Mouse (Mus musculus) left cerebral cortex, adult 2 months (tissue): ENCODE measurements at regions not wholly inside any gene's neighbourhood (a gene's known extent, or its start where the extent isn't known, plus 50 kb on each side); places are given as distances from the start of the nearest gene placed in this dataset.
A peak's percentile ranks its signal among the peaks of the same experiment; 100 is the strongest.

ENCODE experiments used
- DNase-seq, 2 experiments: peaks; one replicate each; pipeline ENCODE4 v3.0.0; 2021 to 2022; ENCODE audit warnings: low spot score in 2 of 2, mixed read lengths in 1 of 2; ENCODE audit errors: extremely low spot score in 1 of 2
- H3K27ac ChIP-seq: fragments of 200-600 bp; 2 replicates; pipeline ENCODE4 v1.8.1; 2022
- H3K4me3 ChIP-seq: fragments of 200-600 bp; 2 replicates; pipeline ENCODE4 v1.8.1; 2022
- CTCF ChIP-seq: fragments of 200-600 bp; IDR thresholded peaks from 2 replicates; pipeline ENCODE4 v1.8.1; 2022; ENCODE audit warnings: antibody characterized with exemption, mild to moderate bottlenecking, moderate library complexity
- intact Hi-C: fragments of 180-260 bp; cut with DNase I; formaldehyde crosslinking; loops from one replicate; pipeline ENCODE4 v1.15.1; 2025

DNA sequence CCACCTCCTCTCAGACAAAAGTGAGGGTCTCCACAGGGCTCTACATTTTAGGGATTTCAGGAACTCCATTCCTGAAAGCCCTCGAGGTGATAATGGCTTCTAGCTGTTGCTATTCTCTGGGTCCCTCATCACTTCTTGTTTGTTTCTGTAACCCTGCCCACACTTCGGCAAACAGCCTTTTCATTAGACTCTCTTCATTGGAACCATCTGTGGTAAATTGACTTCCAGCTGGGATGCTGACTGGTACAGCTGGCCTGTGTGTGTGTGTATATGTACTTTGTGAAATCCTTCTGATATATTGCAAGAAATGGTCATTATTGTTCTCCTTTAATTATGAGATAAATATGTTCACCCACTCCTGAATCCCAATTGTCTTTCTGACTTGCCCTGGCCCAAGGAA is 50.3 kb downstream of the Gm10192 start:
- DNase-seq, result no peak
- Histone ChIP-seq H3K4me3 (no peak overlapping the region), H3K27ac (no peak overlapping the region)
- no peak for TF ChIP-seq CTCF
- intact Hi-C loops, result no loop called here

DNA sequence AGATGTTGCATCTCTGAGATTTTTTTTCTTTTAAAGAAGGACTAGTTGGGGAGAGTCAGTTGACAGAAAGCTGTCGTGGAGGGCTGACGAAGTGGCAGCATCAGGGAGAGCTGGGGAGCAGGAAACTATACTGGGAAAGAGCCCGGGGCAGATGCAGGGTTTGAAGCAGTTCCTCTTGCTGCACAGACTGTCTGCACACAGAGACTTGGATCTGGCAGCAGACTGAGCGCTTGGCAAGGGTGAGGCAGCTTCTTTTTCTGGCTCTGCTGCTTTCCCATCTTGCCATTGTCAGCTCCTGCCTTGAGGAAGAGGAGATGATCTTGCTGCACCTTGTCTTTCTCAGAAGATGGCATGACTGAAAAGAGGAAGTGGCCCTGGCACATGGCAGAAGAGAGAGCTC is 55.2 kb downstream of the Gm10192 start:
- H3K27ac ChIP-seq, result no peak overlapping the region
- intact Hi-C loops, result no loop called here
- no peak overlapping the region for H3K4me3 ChIP-seq
- DNase-seq, result peak; percentile 9 to 16
- TF ChIP-seq CTCF, result no peak

DNA sequence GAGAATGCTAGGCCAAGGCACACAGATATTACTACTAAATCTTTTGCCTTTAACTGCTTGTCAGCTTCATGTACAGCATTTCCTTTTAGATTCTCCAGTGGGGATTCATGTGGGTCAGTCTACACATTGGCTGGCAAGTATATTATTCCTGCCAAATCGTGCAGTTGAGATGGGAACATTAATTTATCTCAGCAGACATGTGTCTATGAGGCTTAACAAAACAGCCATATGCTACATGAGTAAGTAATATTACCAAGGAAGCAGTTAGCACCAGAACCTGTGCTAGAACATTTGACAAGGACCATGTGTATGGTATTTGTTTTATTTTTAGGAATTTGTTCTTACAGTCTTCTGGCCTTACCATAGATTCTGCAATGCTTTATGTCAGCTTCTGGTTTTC is 59.1 kb downstream of the Gm10192 start:
- H3K4me3 ChIP-seq, result no peak overlapping the region
- intact Hi-C loops, result no loop called here
- TF ChIP-seq CTCF, result no peak
- DNase-seq, result no peak
- no peak overlapping the region for H3K27ac ChIP-seq

DNA sequence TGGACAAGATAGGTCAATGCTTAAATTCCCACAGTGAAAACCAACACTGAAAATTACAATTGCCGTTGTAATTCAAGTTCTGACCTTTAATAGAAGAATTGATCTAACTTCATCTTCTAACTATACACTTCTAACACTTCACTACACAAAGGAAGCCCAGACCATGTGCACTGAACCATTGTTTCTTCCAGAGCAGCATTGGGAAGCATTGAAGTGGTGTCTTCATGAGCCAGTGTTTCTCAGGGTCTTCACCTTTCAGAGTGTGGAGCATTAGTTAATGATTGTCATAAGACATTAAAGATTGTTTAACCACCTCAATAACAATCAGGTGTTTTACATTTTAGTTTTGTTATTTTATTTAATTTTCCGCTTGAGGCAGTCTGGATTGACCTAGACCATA is 61.0 kb downstream of the Gm10192 start:
- intact Hi-C loops, result no loop called here
- Histone ChIP-seq H3K27ac (no peak overlapping the region), H3K4me3 (no peak overlapping the region)
- no peak for DNase-seq
- TF ChIP-seq CTCF, result no peak

DNA sequence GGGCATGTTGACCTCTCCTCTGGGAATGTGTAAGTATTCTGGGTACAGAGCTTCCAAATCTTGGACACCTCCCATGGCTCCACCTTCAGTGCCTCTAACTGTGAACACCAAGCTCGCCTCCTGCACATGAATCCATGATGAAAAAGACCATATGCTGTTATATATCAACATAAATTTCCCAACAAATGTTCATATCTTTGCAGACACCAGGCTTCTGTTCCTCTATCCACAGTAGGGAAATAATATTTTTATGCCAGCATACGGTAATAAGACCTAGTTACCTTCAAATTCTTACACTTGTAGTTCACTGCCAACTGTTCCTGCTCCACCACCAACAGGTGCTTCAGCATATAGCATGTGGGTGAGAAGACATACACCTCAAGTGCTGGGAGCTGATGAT is 63.5 kb downstream of the Gm10192 start:
- DNase-seq, result no peak
- intact Hi-C loops, result no loop called here
- Histone ChIP-seq H3K27ac (no peak overlapping the region), H3K4me3 (no peak overlapping the region)
- TF ChIP-seq CTCF, result no peak

DNA sequence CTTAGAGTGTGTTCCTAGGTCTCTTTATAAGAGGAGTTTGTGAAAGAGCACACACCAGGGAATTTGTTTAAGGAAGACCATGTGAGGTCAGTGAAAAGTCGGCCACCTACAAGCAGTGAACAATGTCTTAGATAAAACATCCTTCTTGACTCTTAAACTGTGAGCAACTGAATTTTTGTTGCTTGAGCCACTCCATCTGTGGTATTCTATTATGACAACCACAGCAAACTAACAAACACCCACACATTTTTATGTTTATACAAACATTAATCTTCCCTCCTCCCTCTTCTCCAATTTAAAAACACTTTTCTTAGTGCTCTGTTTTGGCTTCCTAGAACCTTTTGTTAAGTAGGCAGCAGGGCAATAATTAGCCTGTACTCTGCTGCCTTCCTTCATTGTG is 66.0 kb downstream of the Gm10192 start:
- no peak overlapping the region for H3K27ac ChIP-seq
- H3K4me3 ChIP-seq, result no peak overlapping the region
- TF ChIP-seq CTCF, result no peak
- DNase-seq, result no peak
- intact Hi-C loops, result no loop called here

DNA sequence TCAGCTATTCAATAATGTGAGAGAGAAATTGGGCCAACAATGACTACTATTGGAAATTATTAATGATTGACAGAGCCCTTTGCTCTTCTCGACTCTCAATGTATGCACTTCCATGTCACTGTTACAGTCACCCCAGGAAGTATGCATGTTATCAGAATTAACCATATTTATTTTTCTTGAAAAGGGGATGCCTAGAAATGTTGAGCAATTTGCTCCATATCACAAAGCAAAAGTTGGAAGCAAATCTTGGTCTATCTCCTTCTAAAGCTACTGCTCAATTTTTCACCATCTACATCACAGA is 80.3 kb downstream of the Gm10192 start:
- Histone ChIP-seq H3K27ac (no peak overlapping the region), H3K4me3 (no peak overlapping the region)
- no peak for TF ChIP-seq CTCF
- intact Hi-C loops, result no loop called here
- no peak for DNase-seq

DNA sequence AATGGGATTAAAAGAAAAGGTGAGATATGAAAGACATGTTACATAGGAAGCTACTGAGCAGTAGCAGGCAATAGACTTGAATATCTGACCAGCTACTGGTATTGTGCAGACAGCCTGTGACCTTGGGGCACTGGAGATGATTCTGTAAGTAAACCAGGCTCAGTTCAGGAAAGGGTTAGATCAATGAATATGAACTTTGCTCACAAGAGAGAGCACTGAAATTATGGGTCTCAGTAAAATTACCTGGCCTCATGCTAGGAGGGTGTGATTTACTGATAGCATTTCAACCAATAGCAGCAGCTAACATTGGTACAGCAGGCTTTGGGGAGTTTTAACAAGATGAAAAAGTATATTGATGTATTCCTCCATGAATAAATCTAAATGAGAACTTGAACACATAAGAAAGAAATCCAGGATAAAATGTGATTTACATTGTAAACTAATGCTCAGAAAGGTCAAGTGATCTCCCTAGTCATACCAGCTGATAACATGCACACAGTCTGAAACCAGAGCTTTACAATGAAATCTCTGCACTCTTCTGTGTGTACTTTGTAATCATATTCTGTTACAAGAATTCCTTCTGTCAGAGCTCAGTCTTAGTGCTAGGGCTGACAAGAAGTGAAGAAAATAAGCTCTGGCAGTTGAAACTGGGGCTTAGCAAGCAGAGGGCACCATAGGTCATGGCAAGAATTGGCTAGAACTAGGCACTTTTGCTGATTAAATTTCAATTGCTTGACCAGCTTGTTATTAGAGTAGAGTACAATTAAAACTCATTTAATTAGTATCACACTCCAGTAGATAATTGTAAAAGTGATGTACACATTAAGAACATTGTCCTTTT is 80.8 kb downstream of the Gm10192 start:
- DNase-seq, result no peak
- Histone ChIP-seq H3K4me3 (no peak overlapping the region), H3K27ac (no peak overlapping the region)
- no peak for TF ChIP-seq CTCF
- intact Hi-C loops, result no loop called here

DNA sequence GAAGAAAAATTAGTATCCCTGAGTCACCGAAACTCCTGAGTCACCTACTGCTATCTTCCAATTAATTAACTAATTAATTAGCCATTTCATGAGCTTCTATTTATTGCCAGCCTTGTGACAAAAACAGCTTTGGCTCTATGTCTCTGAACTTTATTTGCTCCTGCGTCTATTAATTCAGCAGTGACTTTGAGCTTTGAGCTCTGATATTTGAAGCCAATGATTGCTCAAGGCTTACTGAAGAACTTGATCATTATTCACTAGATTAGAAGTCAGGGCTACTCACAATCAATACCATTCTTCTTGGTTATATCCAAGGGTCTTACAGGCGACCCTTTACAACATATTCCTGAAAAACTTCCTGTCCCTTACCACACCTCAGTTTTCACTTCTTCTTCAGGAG is 83.2 kb downstream of the Gm10192 start:
- no peak overlapping the region for H3K4me3 ChIP-seq
- no peak for DNase-seq
- TF ChIP-seq CTCF, result no peak
- intact Hi-C loops, result no loop called here
- H3K27ac ChIP-seq, result no peak overlapping the region

DNA sequence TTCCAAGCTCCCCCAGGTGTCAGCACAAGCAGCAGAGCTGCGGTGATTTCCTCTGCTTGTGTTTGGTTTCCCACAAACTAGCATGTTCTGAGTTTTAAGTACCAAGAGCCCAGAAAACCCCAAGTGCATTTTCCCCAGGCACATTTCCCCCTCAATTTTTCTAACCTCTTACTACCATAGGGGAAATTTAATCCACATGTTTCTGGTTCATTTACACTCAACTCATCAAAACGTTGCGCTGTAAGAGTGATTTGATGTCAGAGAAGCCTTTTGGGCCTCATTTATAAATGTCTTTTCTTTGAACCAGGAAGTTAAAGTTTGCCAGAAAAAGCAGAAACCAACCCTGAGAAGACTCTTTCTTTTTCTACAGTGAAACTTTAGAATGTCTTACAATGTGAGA is 89.4 kb downstream of the Gm10192 start:
- no peak overlapping the region for H3K27ac ChIP-seq
- intact Hi-C loops, result no loop called here
- TF ChIP-seq CTCF, result no peak
- no peak for DNase-seq
- H3K4me3 ChIP-seq, result no peak overlapping the region

DNA sequence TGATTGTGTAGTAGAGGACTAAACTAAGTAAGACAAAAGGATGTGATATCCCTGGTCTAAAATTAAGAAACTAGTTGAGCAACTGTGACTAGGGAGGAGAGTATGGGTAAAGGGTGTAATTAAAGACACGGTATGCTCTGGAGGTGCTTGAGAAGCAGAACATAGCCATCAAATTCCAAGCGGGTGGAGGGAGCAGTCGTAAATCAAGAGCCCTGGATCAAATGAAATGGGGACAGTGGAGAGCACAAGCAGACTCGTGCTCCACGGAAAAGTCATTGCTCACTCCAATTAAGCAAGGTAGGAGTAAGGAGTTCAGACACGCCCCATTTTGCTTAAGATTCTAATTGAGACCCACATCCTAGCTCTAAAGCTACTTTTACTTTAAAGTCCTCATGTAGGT is 132.2 kb downstream of the Gm10192 start:
- no peak for TF ChIP-seq CTCF
- intact Hi-C loops, result no loop called here
- Histone ChIP-seq H3K4me3 (no peak overlapping the region), H3K27ac (no peak overlapping the region)
- no peak for DNase-seq

DNA sequence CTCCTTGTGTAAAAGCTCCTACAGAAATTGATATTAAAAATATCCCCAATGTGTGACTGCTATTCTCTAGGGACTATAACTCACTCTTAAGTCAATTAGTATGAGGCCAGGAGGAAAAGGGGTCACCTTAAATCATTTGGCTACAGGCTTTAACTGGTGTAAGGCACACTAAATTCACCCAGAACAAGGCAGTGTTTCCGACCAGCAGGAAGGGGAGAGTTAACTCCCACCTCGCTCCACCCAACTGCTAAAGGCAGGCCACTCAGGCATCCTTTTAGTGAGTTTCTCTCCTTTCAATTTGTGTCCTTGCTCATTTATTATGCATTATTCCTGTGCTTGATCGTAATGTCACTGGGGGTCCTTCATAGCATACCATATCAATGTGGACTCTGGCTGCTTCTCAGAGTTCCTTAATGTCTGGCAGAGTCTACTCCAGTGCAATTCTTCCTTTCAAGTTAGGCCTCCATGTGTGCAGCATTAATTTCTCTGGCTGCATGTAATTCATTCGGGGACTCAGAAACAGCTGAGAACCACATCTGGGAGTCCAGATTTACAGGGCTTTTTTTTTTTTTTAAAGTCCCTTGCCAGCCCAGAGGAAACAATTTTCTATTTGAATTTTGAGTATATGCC is 133.8 kb downstream of the Gm10192 start:
- intact Hi-C loops, result no loop called here
- H3K4me3 ChIP-seq, result no peak overlapping the region

More for the DNA sequence above, 133.8 kb downstream of the Gm10192 start:
- no peak for TF ChIP-seq CTCF
- no peak for DNase-seq
- H3K27ac ChIP-seq, result no peak overlapping the region
